In genomic region chr14:47074045-47074666, GRCm38 (mm10) we compare ENCODE assay signal across 8 mouse cellular contexts.
DNase-seq lines count a peak whose midpoint lies in the region; ATAC-seq lines count a peak whose summit lies in the region.

No protein-coding gene starts in this region.

- peak; percentile 36; the same call in 1 of the 2 replicates for ATAC-seq in forebrain, embryonic 12.5 days (ENCODE audit: low FRiP score)
- no peak for ATAC-seq in forebrain, embryonic 13.5 days
- ATAC-seq in midbrain, embryonic 15.5 days (replicated peaks) = no peak
- ATAC-seq in frontal cortex, adult (ENCODE audit: low TSS enrichment) = no peak

- H3K4me3 ChIP-seq in forebrain, embryonic 12.5 days (replicated peaks) = no peak overlapping the region
- no peak overlapping the region for H3K4me3 ChIP-seq in forebrain, embryonic 13.5 days
- H3K4me3 ChIP-seq in midbrain, embryonic 10.5 days = no peak overlapping the region
- H3K4me3 ChIP-seq in midbrain, embryonic 15.5 days = no peak overlapping the region

- no peak overlapping the region for H3K4me2 ChIP-seq in forebrain, embryonic 12.5 days
- H3K4me2 ChIP-seq in forebrain, embryonic 13.5 days = no peak overlapping the region
- H3K4me2 ChIP-seq in midbrain, embryonic 15.5 days = no peak overlapping the region

- peak; percentile 24 for DNase-seq in midbrain, embryonic 10.5 days (ENCODE audit: low spot score)
- DNase-seq in adrenal gland, postnatal 25 days = peak; percentile 40
- peak; percentile 65 for DNase-seq in kidney, postnatal 10 days
- no peak for DNase-seq in ovary, postnatal 14 days (ENCODE audit: low spot score)

- no peak overlapping the region for H3K9ac ChIP-seq in forebrain, embryonic 12.5 days
- no peak overlapping the region for H3K9ac ChIP-seq in forebrain, embryonic 13.5 days
- no peak overlapping the region for H3K9ac ChIP-seq in midbrain, embryonic 15.5 days

- H3K9me3 ChIP-seq in forebrain, embryonic 12.5 days = no peaks in the 10 kb centered on the region
- no peaks in the 10 kb centered on the region for H3K9me3 ChIP-seq in forebrain, embryonic 13.5 days (replicated peaks)
- H3K9me3 ChIP-seq in midbrain, embryonic 10.5 days (replicated peaks) = no peaks in the 10 kb centered on the region
- no peaks in the 10 kb centered on the region for H3K9me3 ChIP-seq in midbrain, embryonic 15.5 days

- no peaks in the 10 kb centered on the region for H3K36me3 ChIP-seq in forebrain, embryonic 12.5 days (replicated peaks)
- H3K36me3 ChIP-seq in forebrain, embryonic 13.5 days (ENCODE audit: poor library complexity, severe bottlenecking) = peaks cover 6% of the 10 kb centered on the region; the same call in 1 of the 2 replicates
- 0 out of 2 replicates have a peak, but pooled peaks cover 6% of the 10 kb centered on the region for H3K36me3 ChIP-seq in midbrain, embryonic 10.5 days
- H3K36me3 ChIP-seq in midbrain, embryonic 15.5 days (replicated peaks) = no peaks in the 10 kb centered on the region

- H3K27ac ChIP-seq in forebrain, embryonic 12.5 days = no peak overlapping the region
- no peak overlapping the region for H3K27ac ChIP-seq in forebrain, embryonic 13.5 days
- H3K27ac ChIP-seq in midbrain, embryonic 10.5 days (replicated peaks) = 0 out of 2 replicates have a peak overlapping the region, but pooled peaks have one; percentile 42
- H3K27ac ChIP-seq in midbrain, embryonic 15.5 days = no peak overlapping the region

- no peaks in the 10 kb centered on the region for H3K4me1 ChIP-seq in forebrain, embryonic 12.5 days
- no peaks in the 10 kb centered on the region for H3K4me1 ChIP-seq in forebrain, embryonic 13.5 days
- peaks cover 7% of the 10 kb centered on the region for H3K4me1 ChIP-seq in midbrain, embryonic 10.5 days
- H3K4me1 ChIP-seq in midbrain, embryonic 15.5 days = no peaks in the 10 kb centered on the region

- no peaks in the 10 kb centered on the region for H3K27me3 ChIP-seq in forebrain, embryonic 12.5 days
- no peaks in the 10 kb centered on the region for H3K27me3 ChIP-seq in forebrain, embryonic 13.5 days
- no peaks in the 10 kb centered on the region for H3K27me3 ChIP-seq in midbrain, embryonic 10.5 days (ENCODE audit: low read depth, poor library complexity, severe bottlenecking)
- H3K27me3 ChIP-seq in midbrain, embryonic 15.5 days (replicated peaks) = no peaks in the 10 kb centered on the region

- 60% methylated on average over 18 of the region's 18 CpGs for WGBS in forebrain, embryonic 12.5 days
- 58% methylated on average over 18 of the region's 18 CpGs for WGBS in forebrain, embryonic 13.5 days
- 58% methylated on average over 18 of the region's 18 CpGs for WGBS in midbrain, embryonic 10.5 days
- WGBS in midbrain, embryonic 15.5 days = 62% methylated on average over 18 of the region's 18 CpGs
